Mouse (Mus musculus): Measurements from ENCODE around the gene Clca3a2. TPM values are rescaled to one million over a fixed set of nuclear protein-coding genes. Genes with fewer than 3 reads are reported as not detected.

The Clca3a2 gene
- polyA plus RNA-seq (2015; fragmentation: Nextera tagmentation; extraction: Ambion mirVana): 0.14 and 0.43 TPM in 2 replicates

GRCm38 (mm10) chr3:144819219-144819618 lies at the start of gene Clca3a2:
Gene Clca3a2 (minus strand): TSS chr3:144819494.

GRCm38 (mm10) chr3:144849014-144849556 lies 29.8 kb upstream of the Clca3a2 start, which contains the start of gene Clca3b:
Gene Clca3b (minus strand): TSS chr3:144849357.

GRCm38 (mm10) chr3:144760592-144761309 lies 58.5 kb downstream of the Clca3a2 start, which contains the start of gene Clca3a1:
Gene Clca3a1 (minus strand): TSS chr3:144760977.

Other genes starting within 250 kb of the Clca3a2 start
- gene Hs2st1, start 249.3 kb downstream of the Clca3a2 start, polyA plus RNA-seq (2015; fragmentation: Nextera tagmentation; extraction: Ambion mirVana): 13.2 and 14.7 TPM in 2 replicates
- 693 and 698 TPM in 2 replicates for gene Selenof, start 249.2 kb downstream of the Clca3a2 start, polyA plus RNA-seq (2015; fragmentation: Nextera tagmentation; extraction: Ambion mirVana)
- gene Sh3glb1, start 99.2 kb downstream of the Clca3a2 start, polyA plus RNA-seq (2015; fragmentation: Nextera tagmentation; extraction: Ambion mirVana): 123 and 128 TPM in 2 replicates
- gene Clca3a1, start 58.5 kb downstream of the Clca3a2 start, polyA plus RNA-seq (2015; fragmentation: Nextera tagmentation; extraction: Ambion mirVana): 0.28 and 0.48 TPM in 2 replicates
- gene Clca3b, start 29.9 kb upstream of the Clca3a2 start, polyA plus RNA-seq (2015; fragmentation: Nextera tagmentation; extraction: Ambion mirVana): not detected in 2 replicates
- gene Clca4b, start 113.0 kb upstream of the Clca3a2 start, polyA plus RNA-seq (2015; fragmentation: Nextera tagmentation; extraction: Ambion mirVana): not detected in 2 replicates
- not detected in 2 replicates for gene Clca4a, start 155.6 kb upstream of the Clca3a2 start, polyA plus RNA-seq (2015; fragmentation: Nextera tagmentation; extraction: Ambion mirVana)
- not detected in 2 replicates for gene Clca1, start 213.3 kb upstream of the Clca3a2 start, polyA plus RNA-seq (2015; fragmentation: Nextera tagmentation; extraction: Ambion mirVana)

Measured in neural tube, postnatal 0 days (tissue).